Mouse (Mus musculus): Measurements from ENCODE around the gene Dync1li2.

The Dync1li2 gene

DNA sequence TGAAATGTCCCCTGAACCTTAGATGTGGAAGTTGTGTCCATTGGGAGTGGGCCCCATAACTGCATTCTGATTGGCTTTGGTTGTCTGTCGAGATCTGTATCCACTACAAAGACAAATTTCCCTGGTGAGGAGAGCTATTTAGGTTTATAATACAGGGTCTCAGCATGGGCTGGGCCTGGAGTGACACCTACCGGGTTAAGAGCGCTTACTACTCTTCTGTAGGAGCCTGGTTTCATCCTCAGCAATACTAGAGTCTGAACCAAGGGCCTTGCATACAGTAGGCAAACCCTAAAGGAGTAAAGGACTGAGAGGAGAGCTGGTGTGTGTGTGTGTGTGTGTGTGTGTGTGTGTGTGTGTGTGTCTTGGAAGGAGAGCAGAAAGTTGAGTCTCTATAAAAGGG, 28.6 kb downstream of the Dync1li2 start:
- no peak for DNase-seq (ENCODE audit: low read depth, low spot score)

DNA sequence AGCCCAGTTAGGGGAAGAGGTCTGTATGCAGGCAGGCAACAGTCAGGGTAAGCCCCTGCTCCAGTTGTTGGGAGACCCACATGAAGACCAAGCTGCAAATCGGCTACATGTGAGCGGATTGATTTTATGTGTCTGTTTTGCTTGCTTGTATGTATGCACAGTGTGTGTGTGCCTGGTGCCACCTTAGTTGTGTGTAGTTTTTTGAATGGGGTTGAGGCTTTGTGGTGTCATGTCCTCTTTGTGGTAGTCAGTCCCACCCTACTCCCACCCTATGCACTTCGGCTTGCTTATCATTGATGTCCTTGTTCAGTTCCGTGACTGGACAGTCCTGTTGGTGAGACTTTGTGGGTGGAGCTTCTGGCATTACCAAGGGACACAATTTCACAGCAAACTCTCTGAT, 29.1 kb downstream of the Dync1li2 start:
- no peak for DNase-seq (ENCODE audit: low read depth, low spot score)

DNA sequence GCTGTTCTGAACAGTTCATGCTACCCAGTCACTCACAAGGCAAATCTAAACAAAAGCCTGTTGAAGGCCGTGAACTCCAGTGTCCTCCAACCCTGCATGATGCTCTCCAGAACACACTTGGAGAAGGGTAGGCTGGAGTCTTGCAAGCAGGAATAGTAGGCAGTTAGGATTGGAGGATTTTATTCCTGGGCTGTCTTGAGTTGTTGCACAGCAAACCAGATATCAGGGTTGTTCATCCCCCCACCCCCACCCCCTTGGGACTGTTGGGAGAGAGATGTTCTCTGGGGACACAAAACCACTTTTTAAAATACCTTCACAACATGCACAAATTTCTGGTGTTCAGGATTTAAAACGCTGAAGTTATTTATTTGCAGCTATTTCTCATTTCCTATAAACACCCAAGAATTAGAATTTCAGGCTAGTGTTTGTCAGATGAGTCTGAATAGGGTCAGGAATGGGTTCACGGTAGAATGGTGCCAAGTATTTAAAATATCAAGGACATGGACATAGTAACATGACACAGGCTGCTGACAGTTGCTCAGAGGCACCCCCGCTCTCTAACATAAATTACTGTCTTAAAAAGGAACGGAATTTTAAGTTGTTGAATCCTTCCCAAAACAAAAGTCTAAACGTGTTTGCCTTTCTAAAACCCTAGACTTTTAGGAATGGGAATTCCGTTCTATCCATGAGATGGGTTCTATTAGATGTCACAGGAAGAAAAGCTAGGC, 29.9 kb downstream of the Dync1li2 start:
- DNase-seq (ENCODE audit: low read depth, low spot score), result no peak

DNA sequence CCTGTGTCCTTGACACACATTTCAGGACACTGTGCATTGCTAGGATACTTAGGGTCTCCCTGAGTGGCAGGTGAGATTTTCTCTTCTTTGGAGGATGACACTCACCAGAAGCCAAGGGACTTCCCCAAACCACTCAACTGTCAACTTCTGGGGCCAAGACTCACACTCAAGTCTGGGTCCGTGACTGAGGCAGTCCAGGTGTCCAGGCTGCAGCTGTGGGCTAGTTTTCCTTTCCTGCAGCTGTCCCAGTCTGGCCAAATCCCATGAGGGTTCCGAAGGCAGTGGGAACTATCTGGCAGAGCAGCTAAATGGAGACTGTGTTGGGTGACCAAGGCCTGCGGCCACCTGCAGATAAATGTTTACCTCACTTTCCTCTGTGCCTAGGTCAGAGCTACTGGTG, 30.9 kb downstream of the Dync1li2 start:
- no peak for DNase-seq (ENCODE audit: low read depth, low spot score)

DNA sequence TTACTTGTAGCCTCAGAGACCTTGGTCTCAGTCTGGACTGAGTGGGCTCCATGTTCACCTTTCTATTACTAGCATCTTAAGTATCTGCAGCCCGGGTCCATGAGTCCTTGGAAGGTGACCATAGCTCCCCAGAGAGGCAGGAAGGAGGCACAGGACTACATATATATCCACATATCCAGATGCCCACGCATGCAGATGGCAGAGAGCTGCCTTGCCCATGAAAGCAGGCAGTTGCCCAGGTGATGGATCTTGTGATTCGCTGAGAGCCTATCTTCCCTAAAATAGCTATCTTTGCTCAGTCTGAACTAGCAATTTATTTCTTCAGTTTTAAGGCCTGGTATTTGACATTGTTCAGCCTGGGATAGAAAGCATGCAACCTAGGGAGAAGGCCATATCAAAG, 31.4 kb downstream of the Dync1li2 start:
- no peak for DNase-seq (ENCODE audit: low read depth, low spot score)

DNA sequence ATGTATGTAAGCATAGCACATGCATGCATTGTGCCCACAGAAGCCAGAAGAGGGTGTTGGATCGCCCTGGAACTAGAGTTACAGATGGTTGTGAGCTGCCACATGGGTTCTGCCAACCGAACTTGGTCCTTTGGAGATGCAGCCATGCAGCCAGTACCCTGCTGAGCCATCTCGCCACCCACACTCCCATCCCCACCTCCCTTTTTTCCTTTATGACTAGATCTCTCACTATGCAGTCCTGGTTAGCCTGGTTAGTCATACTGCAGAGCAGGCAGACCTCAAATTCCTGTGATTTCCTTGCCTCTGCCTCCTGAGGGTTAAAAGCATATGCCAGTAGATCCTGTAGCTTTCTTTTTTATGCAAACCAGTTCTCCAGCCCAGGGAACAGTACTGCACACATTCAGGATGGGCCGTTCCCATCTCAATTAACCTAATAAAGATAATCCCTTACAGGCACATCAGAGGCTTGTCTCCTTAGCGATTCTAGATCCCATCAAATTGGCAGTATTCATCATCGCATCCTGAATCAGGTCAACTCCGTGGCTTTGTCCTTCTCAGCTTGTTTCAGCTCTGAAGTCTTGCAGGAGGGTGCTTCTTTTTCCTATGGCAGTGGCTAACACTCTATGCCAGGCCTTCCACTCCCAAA, 32.1 kb downstream of the Dync1li2 start:
- DNase-seq (ENCODE audit: low read depth, low spot score), result peak; percentile 83

DNA sequence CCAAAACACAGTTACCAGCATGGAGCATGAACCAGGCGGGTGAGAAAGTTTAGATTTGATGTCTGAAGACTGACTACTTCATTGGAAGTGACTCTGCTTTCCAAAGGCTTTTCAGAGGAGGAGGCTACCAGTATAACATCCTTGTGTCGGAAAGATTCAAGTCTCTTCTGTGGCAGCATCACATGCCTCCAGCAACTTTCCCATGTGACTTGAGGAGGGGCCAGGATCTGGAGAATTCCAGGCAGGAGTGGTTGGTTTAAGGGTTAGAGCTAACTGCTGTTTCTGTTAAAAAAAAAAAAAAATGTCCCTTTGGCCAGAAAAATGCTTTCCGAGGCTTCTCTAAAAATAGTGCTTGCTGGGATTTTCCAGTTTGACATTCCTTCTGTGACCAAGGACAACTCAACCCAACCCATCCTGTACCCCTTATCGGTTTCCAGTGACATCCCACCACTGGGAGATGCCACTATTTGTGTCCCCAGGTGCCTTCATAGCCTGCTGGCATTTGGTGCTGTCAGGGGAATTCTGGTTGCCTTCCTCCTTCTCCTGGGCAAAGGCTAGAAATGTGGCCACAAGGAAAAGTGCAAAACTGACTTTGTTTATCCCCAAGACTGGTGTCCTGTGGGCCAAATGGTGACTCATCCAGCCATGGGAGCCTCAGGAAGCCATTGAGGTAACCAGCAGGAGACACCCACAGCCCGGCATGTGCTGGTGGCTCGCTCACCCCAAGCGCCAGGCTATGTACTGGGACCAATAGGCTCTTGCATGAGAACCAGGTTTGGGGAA, 34.3 kb downstream of the Dync1li2 start:
- DNase-seq (ENCODE audit: low read depth, low spot score), result no peak

DNA sequence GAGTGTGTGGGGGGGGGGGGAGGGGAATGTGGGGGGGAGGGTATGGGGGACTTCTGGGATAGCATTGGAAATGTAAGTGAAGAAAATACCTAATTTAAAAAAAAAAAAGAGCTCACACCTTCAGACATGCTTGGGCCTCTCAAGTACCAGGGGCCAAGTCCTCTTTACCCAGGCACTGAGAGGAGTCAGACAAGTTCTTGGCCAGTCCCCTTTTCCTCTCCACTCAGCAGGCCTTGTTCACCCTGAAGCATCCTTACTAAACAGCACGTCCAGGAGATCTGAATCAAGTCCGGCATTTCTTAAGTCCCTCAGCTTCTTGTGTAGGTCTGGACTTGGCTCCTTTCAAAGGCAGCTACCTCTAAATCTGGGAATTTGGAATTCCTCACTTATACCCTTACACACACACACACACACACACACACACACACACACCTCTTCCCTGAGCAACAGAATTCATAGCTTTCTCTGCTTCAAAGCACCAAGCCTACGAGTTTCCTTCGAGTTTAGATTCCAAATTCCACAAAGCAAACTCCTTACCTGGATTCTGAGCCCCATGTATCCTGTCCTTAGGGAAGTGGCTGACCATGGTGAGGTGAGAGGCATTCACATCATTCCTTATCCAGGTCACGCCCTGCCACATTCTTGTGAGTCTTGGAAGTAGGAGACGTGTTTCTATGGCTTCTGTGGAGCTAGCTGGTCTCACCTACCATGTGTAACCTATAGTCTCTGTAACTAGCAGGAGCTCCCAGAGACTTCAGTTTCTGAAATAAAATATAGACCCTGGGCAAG, 36.3 kb downstream of the Dync1li2 start:
- peak; percentile 39 for DNase-seq (ENCODE audit: low read depth, low spot score)

DNA sequence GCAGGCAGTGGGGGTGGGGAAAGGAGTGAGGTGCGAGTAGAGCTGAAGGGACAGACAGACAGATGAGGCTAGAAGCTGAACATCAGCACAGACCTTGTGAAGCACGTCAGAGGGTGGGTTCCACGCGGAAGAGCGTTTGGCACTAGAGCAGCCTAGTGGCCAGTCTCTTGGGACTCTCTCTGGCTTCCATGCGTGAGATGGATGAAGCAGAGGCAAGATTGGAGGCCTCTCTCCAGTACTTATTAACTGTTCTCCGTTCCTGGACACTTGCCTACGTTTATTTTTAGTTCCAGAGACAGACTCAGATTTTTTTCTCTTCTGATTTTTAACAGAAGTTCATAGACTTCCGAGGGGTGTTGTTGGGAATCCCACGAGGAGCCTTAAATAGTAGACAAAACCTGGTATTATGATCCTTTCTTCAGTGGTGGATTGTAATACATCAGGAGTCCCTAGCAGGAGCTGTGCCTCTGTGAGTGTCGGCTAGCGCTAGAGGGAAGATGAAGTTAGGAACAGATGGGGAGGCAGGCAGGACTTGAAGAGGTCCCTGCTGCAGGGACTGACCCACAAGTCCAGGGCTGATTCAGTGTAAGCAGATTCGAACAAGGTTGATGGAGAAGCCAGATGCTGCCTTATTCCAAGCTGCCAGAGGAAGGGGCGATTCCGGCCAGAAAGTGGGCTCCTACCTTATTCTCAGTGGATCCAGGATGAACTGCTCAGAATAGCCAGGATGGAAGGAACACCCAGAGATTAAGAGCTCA, 37.2 kb downstream of the Dync1li2 start:
- no peak for DNase-seq (ENCODE audit: low read depth, low spot score)

DNA sequence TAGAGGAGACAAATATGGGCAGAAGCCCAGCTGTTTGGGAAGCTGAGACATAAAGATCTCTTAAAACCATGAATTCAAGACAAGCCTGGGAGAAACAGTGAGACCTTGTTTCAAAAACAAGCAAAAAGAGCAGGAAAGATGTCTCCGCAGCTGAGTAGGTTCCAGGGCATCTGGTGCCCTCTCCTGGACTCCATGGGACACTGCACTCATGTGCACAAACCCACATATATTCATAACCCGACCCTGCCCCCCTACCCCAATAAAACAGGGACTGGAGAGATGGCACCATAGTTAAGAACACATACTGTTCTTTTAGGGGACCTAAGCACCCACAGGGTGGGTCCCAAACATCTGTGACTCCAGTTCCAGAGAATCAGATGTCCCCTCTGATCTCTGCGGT, 39.3 kb downstream of the Dync1li2 start:
- peak; percentile 53 for DNase-seq (ENCODE audit: low read depth, low spot score)

DNA sequence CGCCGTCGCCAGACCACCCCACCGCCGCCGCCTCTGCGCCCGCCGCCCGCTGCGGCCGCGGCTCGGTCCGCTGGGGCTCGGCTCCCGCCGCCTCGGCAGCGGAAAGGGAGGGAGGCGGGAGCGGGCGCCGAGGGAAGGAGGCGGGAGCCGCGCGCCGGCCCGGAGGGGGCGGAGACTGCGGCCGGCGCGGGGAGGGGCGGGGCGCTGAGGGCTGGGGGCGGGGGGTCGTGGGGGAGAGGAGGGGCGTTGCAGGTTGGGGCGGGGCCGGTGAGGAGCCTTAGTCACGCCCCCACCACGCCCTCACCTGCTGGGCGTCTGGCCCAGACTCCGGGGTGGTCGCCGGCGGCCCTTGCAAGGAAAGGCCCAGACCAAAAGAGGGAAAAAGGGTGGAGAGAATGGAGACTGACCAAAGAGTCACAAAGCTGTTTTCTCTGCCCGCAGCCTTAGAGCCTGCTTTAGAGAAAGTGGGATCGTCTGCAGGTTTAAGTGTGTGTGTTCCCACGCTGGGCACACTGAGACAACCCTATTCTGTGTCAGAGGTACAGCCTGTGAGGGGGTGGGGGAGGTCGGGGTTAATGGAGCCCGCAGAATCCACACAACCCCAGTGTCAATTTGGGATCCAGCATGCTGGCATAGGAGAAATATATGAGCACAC, 47.0 kb downstream of the Dync1li2 start, which contains the start of gene Cmtm4:
Cmtm4 (minus strand) TSS at position 105 of the 655 bp plus-strand sequence.
- DNase-seq (ENCODE audit: low read depth, low spot score), result peak; percentile 70

DNA sequence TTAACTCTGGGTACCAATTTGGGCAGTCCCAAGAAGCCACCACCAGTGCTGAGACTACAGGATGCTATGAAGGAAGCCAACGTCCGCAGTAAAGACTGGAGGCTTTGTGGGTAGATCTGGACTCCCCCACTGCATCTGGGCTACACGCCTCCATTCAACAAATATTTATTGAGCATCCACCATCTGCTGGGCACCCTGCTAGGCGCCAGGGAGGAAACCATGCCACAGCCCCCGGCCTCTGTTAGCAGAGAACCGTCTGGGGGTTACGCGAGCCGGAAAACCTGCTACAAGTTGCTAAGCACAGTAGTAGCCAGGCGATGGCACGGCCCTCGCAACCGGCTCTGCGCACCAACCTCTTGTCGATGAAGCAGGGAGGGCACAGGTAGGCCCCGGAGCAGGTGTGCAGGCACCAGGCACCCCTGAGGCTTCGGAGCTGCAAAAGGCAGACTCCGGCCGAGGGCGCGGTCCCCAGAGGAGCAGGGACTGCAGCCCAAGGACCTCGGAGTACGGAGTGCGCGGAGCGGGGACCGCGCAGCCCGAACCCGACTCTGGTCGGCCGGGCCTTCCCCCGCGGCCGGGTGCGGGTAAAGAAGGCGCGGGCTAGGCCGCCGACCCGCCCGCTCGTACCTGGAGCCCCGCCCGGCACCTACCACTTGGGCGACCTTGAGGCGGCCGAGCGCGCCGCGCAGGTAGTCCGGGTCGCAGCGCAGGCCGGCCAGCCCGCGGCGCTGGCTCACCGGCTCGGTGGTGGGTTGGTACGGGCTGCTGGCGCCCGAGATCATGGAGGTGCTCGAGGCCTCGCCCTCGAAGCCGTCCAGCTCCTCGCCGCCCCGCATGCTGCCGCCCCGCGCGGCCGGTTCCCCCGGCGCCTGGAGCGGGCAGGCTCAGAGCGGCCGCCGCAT, 47.8 kb downstream of the Dync1li2 start:
- DNase-seq (ENCODE audit: low read depth, low spot score), result peak; percentile 39

DNA sequence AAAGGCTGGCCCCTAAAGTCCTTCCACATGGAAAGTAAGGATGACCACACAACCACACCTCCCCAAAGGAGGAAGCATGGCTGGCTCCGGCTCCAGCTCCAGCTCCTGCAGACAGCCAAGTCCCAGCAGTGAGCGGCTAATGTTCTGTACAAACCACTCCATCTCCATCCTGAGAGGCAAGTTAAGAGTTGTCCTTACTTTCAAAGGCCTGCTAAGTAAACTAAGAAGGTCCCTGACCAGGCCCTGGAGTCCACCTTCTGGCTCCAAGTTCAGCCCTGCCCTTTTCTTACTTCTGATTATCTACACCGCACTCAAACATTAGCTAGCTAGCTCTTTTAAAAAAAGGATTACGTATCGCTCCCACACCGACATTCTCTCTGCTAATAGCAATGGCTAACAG, 49.1 kb downstream of the Dync1li2 start:
- DNase-seq (ENCODE audit: low read depth, low spot score), result no peak

DNA sequence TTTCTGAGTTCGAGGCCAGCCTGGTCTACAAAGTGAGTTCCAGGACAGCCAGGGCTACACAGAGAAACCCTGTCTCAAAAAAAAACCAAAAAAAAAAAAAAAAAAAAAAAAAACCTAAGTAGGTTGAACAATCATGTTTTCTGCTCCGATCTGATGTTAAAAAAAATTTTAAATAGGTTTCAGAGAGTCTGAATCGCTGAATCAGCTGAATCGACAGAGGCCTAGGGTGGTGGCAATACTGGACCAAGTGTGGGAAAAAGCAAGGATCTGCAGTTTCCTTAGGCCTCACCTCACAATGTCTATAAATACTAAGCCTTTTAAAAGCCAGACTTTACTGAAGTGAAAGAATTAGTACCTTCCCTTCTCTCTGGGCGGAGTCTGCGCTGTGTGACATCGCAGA, 49.7 kb downstream of the Dync1li2 start:
- DNase-seq (ENCODE audit: low read depth, low spot score), result no peak

DNA sequence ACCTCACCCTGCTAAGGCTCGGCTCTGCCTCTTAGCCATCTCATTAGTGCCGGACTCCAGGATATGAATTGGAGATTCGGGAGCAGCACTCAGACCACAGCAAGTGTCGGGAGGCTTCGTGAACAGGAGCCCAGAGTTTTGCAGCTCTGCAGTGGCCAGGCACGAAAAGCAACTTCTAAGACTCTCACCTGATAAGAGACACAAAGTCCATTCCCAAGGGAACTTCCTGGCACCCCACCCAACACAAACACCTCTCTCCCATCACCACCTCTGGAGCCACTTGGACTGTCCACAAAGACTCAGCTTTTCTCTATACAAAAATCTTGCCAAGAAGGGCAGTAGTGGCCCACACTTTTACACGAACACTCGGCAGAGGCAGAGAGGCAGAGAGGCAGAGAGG, 52.6 kb downstream of the Dync1li2 start:
- no peak for DNase-seq (ENCODE audit: low read depth, low spot score)

DNA sequence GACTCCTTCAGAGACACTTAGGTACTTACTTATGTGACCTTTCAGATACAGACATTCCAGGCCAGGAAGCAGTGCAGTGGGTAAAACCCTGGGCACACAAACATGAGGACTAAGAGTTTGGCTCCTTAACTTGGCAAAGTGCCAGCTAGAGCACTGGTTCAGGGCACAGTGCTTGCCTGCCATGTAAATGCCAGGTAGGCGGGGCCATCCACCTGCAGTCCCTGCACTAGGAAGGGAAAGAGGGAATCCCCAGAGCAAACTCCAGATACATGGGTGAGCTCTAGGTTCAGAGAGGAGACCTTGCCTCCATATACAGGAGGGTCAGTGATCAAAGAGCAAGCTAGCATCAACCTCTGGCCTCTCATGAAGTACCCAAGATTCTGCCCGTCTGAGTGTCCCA, 54.9 kb downstream of the Dync1li2 start:
- no peak for DNase-seq (ENCODE audit: low read depth, low spot score)

DNA sequence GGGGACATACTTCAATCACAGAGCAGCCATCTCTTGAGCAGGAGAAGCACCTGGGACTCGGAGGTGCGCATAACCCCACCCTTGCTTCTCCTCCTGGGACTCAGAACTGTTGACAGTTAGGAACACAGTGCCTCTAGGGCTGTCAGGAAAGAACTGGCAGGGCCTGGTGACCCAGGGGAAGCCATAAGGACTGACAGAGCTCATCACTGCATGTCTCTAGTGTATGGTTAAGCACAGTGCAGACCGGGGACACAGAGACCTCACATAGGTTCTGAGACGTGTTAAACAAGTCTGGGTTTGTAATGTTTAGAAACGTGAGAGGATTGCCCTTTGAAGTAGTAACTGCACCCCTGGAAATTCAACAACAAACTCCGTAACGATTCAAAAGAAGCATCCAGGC, 55.3 kb downstream of the Dync1li2 start:
- DNase-seq (ENCODE audit: low read depth, low spot score), result no peak

DNA sequence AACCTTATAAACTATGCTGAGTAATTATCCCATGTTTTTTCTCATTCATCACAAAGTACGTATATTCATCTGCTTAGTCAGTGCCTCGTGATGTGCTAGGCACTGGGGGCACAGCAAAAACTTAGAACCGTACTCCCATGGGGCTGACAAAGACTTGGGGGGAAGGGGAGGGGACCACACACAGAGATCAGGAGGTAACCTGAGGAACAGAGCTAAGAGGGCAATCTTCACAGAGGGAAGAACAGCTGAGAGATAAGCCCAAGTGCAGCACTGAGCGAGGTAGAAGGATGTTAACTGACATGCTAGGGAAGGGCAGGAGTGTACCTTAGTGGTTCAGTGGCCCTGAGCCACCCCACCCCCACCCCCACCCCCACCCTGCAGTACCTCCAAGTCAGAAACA, 56.2 kb downstream of the Dync1li2 start:
- DNase-seq (ENCODE audit: low read depth, low spot score), result no peak

DNA sequence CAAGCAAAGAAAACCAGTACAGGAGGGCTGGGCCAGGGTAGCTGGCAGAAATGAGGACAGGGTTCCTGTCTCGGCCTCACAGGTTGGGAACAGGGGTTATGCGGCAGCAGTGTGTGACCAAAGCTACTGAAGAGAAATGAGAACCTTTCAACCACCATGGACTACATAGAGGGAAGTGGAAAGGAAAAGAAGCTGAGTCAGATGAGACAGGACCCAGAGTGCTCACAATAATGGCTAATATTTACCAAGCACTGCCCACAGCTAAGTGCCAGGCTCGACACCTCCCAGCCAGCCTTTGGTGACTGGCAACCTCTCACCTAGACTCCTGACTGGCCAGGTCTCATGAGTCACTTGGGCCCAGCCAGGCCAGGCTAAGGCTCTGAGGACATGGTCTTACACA, 58.9 kb downstream of the Dync1li2 start:
- no peak for DNase-seq (ENCODE audit: low read depth, low spot score)

DNA sequence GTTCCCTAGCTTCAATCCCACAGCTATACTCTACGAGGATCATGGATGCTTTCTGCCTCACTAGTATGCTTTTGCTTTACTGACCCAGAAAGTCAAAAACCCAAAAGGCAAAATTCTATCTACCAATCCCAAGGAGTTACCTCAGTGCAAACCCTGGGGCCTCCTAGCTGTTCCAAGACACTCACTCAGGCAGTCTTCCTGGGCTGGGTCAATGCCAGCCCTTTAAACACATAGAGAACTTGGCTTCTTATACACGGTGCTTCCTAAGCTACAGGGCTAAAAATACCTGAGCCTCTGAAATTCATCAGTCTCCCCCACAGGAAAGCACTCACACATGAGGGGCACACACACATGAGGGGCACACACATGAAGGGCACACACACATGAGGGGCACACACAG, 59.6 kb downstream of the Dync1li2 start:
- DNase-seq (ENCODE audit: low read depth, low spot score), result no peak
